Mouse (Mus musculus) spleen, postnatal 36 days (tissue): ENCODE results near the gene Plek.

Source experiments
- DNase-seq, 2 experiments: peaks; one replicate each; pipeline ENCODE4 v3.0.0; 2022; ENCODE audit warnings: low spot score in 2 of 2, mixed read lengths in 1 of 2

The Plek gene

GRCm38 (mm10) chr11:16950226-16950975, 101.8 kb downstream of the Plek start:
- no peak for DNase-seq

DNA sequence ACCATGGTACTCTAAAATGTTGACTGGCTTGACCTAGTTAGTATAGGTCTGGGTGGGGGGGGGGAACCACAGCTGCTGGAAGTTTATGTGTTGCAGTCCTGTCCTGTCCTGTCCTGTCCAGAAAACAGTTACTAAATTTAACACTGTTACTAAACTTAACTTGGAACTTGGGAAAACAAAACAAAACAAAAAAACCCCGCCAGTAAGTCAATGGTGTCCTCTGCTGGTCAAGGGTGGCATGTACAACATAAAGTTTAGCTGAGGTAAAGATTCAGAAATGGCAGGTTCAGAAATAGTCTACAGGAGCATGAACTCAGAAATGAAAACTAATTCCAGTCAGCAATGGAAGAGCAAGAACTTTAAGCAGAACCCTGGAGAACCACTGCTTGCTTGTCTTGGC, 103.4 kb downstream of the Plek start:
- DNase-seq = no peak

DNA sequence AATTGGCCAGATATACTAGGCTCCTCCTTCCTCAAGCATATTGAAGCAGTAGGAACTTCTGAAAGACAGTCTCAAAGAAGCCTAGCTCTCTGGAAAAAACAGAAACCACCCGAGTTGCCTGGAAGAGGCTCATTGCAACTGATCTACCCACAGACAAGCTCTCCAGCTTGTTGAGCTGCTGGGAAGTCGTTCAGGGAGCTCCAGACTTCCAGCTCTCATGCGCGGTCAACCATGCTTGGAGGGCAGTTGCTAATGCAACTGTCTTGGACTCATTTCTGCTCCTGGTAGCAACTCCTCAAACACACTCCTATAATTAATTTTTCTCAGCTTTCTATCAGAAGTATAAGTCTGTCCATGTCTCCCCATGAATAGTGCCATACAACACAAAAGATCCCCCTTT, 109.2 kb downstream of the Plek start:
- DNase-seq = no peak

DNA sequence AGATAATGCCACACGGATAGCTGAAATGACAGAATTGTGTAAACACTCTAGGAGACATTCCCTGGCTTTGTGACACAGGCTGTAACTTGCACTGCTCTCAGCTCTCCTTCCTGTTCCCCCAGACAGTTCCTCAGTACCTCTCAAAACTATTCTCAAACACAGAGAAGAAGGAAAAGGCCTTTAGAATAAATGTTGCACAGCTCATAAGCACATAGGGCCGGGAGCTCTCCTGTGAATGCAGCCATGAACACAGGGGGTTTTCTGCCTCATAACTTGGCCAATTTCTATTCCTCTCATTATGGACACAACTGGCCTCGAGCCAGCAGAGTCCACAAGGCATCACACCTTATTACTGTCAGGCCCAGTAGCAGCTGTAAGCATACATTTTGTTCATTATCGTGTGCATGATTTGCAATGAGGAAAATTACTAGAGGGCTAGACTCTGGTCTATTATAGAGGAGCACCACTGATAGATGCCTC, 110.2 kb downstream of the Plek start:
- DNase-seq = no peak

DNA sequence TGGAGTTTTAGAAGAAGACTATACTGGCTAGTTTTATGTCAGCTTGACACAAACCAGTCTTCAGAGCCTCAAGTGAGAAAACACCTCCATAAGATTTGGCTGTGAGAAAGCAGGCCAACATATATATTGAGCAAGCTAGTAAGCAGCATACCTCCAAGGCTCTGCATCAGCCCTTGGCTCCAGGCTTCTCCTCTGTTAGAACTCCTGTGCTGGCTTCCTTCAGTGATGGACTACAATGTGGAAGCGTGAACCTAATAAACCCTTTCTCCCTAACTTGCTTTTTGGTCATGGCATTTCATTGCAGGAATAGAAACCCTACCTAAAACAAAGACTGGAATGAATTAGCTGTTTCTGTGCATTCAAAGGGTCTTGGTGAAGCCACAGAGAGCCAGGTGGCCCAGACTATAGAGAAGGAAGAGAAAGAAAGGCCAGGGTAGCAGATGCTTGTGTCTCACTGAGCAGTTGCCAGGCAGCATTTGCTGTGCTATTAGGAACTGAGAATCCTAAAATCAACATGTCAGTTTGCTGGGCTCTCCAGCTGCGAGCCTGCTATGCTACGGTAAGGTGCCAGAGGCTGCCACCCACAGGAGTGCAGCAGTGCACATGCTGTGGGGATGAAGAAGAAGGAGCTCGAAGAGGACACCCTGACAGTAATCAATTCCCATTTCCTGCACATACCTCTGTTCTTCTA, 110.9 kb downstream of the Plek start:
- peak in 1 of 2 experiments; percentile 14 for DNase-seq

DNA sequence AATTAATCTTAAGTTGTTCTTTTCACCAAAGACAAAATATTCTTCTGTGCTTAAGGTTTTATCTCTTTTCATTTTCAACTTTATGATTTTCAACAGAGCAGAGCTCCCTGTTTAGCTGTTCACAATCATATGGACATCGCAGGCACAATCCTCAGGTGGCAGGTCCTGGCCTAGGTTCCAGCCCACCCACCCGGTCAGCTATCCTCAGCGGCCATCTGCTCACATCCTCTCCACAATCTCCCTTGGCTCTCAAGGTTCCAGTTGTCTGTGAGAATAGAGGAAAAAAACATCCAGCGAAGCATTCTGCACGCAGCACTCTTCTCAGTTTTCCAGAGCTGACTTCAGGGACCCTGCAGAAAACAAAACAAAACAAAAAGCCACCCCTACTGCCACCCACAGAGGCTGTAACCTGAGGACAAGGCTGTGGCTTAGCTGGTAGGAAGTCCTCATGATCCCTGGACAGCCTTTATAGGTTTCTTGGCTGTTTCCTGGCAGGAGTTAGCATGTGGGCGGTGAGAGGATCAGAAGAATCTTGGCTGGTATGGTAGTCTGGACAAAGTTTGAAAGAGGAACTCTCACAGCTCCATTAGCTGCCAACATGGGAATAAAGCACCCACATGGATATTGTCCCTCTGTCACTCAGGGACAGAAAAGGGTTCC, 116.5 kb downstream of the Plek start:
- no peak for DNase-seq

- DNase-seq = no peak
These were observed 120.0 kb downstream of the Plek start for GRCm38 (mm10) chr11:16932159-16932558.
